Mouse (Mus musculus): ENCODE measurements at regions not wholly inside any gene's neighbourhood (a gene's known extent, or its start where the extent isn't known, plus 50 kb on each side); places are given as distances from the start of the nearest gene placed in this dataset.

GRCm38 (mm10) chr12:110020541-110021470 lies 258.1 kb upstream of the Dio3 start:
- Histone ChIP-seq H3K9me3 (ENCODE audit: control insufficient read depth, low read length) (no peaks in the 10 kb centered on the region), H3K4me1 (replicated peaks; ENCODE audit: control insufficient read depth, insufficient read depth) (no peaks in the 10 kb centered on the region), H3K9ac (ENCODE audit: low read length) (no peak overlapping the region), H3K4me2 (replicated peaks; ENCODE audit: low read depth) (no peak overlapping the region), H3K27ac (replicated peaks) (no peak overlapping the region), H3K4me3 (ENCODE audit: low read depth, low read length) (no peak overlapping the region), H3K36me3 (ENCODE audit: control insufficient read depth, insufficient read depth, low read length) (no peaks in the 10 kb centered on the region), H3K27me3 (ENCODE audit: control insufficient read depth, insufficient read depth, low read length) (no peaks in the 10 kb centered on the region)
- no peak for TF ChIP-seq CTCF (IDR thresholded peaks at IDR 0.05; ENCODE audit: low read depth)
- no peak for ATAC-seq (ENCODE audit: low FRiP score, low TSS enrichment)
- DNase-seq (ENCODE audit: low spot score) = no peak
- whole genome bisulfite sequencing = 52% methylated on average over 19 of the region's 19 CpGs

GRCm38 (mm10) chr12:110021690-110022089 lies 257.2 kb upstream of the Dio3 start:
- TF ChIP-seq CTCF (IDR thresholded peaks at IDR 0.05; ENCODE audit: low read depth) (no peak), EP300 (optimal IDR thresholded peaks at IDR 0.05) (no peak)

GRCm38 (mm10) chr12:110022631-110023030 lies 256.2 kb upstream of the Dio3 start:
- no peaks in the 10 kb centered on the region for H3K27me3 ChIP-seq (ENCODE audit: control insufficient read depth, insufficient read depth, low read length)
- no peak overlapping the region for H3K9ac ChIP-seq (ENCODE audit: low read length)
- ATAC-seq (ENCODE audit: low FRiP score, low TSS enrichment) (no peak), DNase-seq (ENCODE audit: low spot score) (no peak)
- TF ChIP-seq EP300 (optimal IDR thresholded peaks at IDR 0.05) = no peak
- TF ChIP-seq CTCF (IDR thresholded peaks at IDR 0.05; ENCODE audit: low read depth) = no peak
- H3K4me1 ChIP-seq (replicated peaks; ENCODE audit: control insufficient read depth, insufficient read depth) = no peaks in the 10 kb centered on the region
- no peaks in the 10 kb centered on the region for H3K36me3 ChIP-seq (ENCODE audit: control insufficient read depth, insufficient read depth, low read length)
- no peak overlapping the region for H3K27ac ChIP-seq (replicated peaks)
- no peak overlapping the region for H3K4me3 ChIP-seq (ENCODE audit: low read depth, low read length)
- 63% methylated on average over 6 of the region's 6 CpGs for WGBS
- H3K4me2 ChIP-seq (replicated peaks; ENCODE audit: low read depth) = no peak overlapping the region
- H3K9me3 ChIP-seq (ENCODE audit: control insufficient read depth, low read length) = no peaks in the 10 kb centered on the region

More at GRCm38 (mm10) chr12:110021690-110022089, 257.2 kb upstream of the Dio3 start:
- no peak overlapping the region for H3K9ac ChIP-seq (ENCODE audit: low read length)
- DNase-seq (ENCODE audit: low spot score) (no peak), ATAC-seq (ENCODE audit: low FRiP score, low TSS enrichment) (no peak)
- H3K36me3 ChIP-seq (ENCODE audit: control insufficient read depth, insufficient read depth, low read length) = no peaks in the 10 kb centered on the region
- H3K27ac ChIP-seq (replicated peaks) = no peak overlapping the region
- no peak overlapping the region for H3K4me2 ChIP-seq (replicated peaks; ENCODE audit: low read depth)
- H3K9me3 ChIP-seq (ENCODE audit: control insufficient read depth, low read length) = no peaks in the 10 kb centered on the region
- no peaks in the 10 kb centered on the region for H3K4me1 ChIP-seq (replicated peaks; ENCODE audit: control insufficient read depth, insufficient read depth)
- whole genome bisulfite sequencing = 81% methylated on average over 12 of the region's 12 CpGs
- no peaks in the 10 kb centered on the region for H3K27me3 ChIP-seq (ENCODE audit: control insufficient read depth, insufficient read depth, low read length)
- H3K4me3 ChIP-seq (ENCODE audit: low read depth, low read length) = no peak overlapping the region

- no peak for ATAC-seq (ENCODE audit: low FRiP score, low TSS enrichment)
- H3K9me3 ChIP-seq (ENCODE audit: control insufficient read depth, low read length) = no peaks in the 10 kb centered on the region
- H3K4me3 ChIP-seq (ENCODE audit: low read depth, low read length) = no peak overlapping the region
- H3K27ac ChIP-seq (replicated peaks) = no peak overlapping the region
- no peaks in the 10 kb centered on the region for H3K27me3 ChIP-seq (ENCODE audit: control insufficient read depth, insufficient read depth, low read length)
- H3K4me1 ChIP-seq (replicated peaks; ENCODE audit: control insufficient read depth, insufficient read depth) = no peaks in the 10 kb centered on the region
- no peaks in the 10 kb centered on the region for H3K36me3 ChIP-seq (ENCODE audit: control insufficient read depth, insufficient read depth, low read length)
- no peak for DNase-seq (ENCODE audit: low spot score)
- H3K9ac ChIP-seq (ENCODE audit: low read length) = no peak overlapping the region
- WGBS = 75% methylated on average over 11 of the region's 11 CpGs
- H3K4me2 ChIP-seq (replicated peaks; ENCODE audit: low read depth) = no peak overlapping the region
- TF ChIP-seq EP300 (optimal IDR thresholded peaks at IDR 0.05) (no peak), CTCF (IDR thresholded peaks at IDR 0.05; ENCODE audit: low read depth) (no peak)
Observed at GRCm38 (mm10) chr12:110023192-110024101, 255.4 kb upstream of the Dio3 start.

GRCm38 (mm10) chr12:110024295-110024694 lies 254.6 kb upstream of the Dio3 start:
- no peak overlapping the region for H3K4me2 ChIP-seq (replicated peaks; ENCODE audit: low read depth)
- TF ChIP-seq CTCF (IDR thresholded peaks at IDR 0.05; ENCODE audit: low read depth) (no peak), EP300 (optimal IDR thresholded peaks at IDR 0.05) (no peak)
- WGBS = 65% methylated on average over 9 of the region's 9 CpGs

More at GRCm38 (mm10) chr12:110024295-110024694, 254.6 kb upstream of the Dio3 start:
- Histone ChIP-seq H3K27me3 (ENCODE audit: control insufficient read depth, insufficient read depth, low read length) (no peaks in the 10 kb centered on the region), H3K9me3 (ENCODE audit: control insufficient read depth, low read length) (no peaks in the 10 kb centered on the region), H3K36me3 (ENCODE audit: control insufficient read depth, insufficient read depth, low read length) (no peaks in the 10 kb centered on the region), H3K27ac (replicated peaks) (no peak overlapping the region), H3K9ac (ENCODE audit: low read length) (no peak overlapping the region), H3K4me3 (ENCODE audit: low read depth, low read length) (no peak overlapping the region), H3K4me1 (replicated peaks; ENCODE audit: control insufficient read depth, insufficient read depth) (no peaks in the 10 kb centered on the region)
- ATAC-seq (ENCODE audit: low FRiP score, low TSS enrichment) (no peak), DNase-seq (ENCODE audit: low spot score) (no peak)

Measured in stomach, postnatal 0 days (tissue).